Mouse (Mus musculus) layer of hippocampus, postnatal 10 days (tissue): Measurements from ENCODE around the gene Pbld2. TPM values are rescaled to one million over a fixed set of nuclear protein-coding genes. Genes with fewer than 3 reads are reported as not detected.

ENCODE experiments used
- DNase-seq, 2 experiments: peaks; one replicate each; pipeline ENCODE4 v3.0.0; 2021; ENCODE audit warnings: low spot score in 2 of 2
- long read RNA-seq: library from polyadenylated mRNA; stranded (forward); transcript quantifications from one replicate; pipeline ENCODE4 v2.0.0, GENCODE M21; 2023
- total RNA-seq, 2 experiments: library from RNA; stranded (reverse); gene quantifications; 2 replicates each; pipeline ENCODE4 v1.2.3; 2021

Gene Pbld2
- 1 to 10 TPM; 1.6 to 2.9 TPM for total RNA-seq
- long read RNA-seq, partial matches to known transcripts: 0 of 2 reads
- long read RNA-seq, other reads (novel, unspliced or antisense): 2 of 2 reads

- peak; percentile 98 to 99 for DNase-seq
Measured at GRCm38 (mm10) chr10:63023749-63024579, at the start of gene Pbld2, which contains the start of gene Hnrnph3. Pbld2 (plus strand) TSS chr10:63024315. Hnrnph3 (minus strand) TSS chr10:63024217.

GRCm38 (mm10) chr10:62979667-62980038 lies 44.5 kb upstream of the Pbld2 start:
- DNase-seq: no peak

- DNase-seq: peak; percentile 89 to 92
Measured at GRCm38 (mm10) chr10:62980039-62980954, 43.8 kb upstream of the Pbld2 start, which contains the start of gene Rufy2. Rufy2 (plus strand) TSS chr10:62980223.

GRCm38 (mm10) chr10:62984072-62984471 lies 40.0 kb upstream of the Pbld2 start:
- DNase-seq: no peak

- no peak for DNase-seq
Measured at GRCm38 (mm10) chr10:62984495-62984894, 39.6 kb upstream of the Pbld2 start.

GRCm38 (mm10) chr10:62987341-62987740 lies 36.8 kb upstream of the Pbld2 start:
- peak; percentile 44 to 51 for DNase-seq

- DNase-seq: no peak
Measured at GRCm38 (mm10) chr10:62990636-62991035, 33.5 kb upstream of the Pbld2 start.

GRCm38 (mm10) chr10:62993991-62994390 lies 30.1 kb upstream of the Pbld2 start:
- no peak for DNase-seq

GRCm38 (mm10) chr10:63000584-63000983 lies 23.5 kb upstream of the Pbld2 start:
- no peak for DNase-seq

- no peak for DNase-seq
Measured at GRCm38 (mm10) chr10:63003252-63003651, 20.9 kb upstream of the Pbld2 start.

- peak in 1 of 2 experiments; percentile 18 for DNase-seq
Measured at GRCm38 (mm10) chr10:63004556-63004955, 19.6 kb upstream of the Pbld2 start.

- DNase-seq: no peak
Measured at GRCm38 (mm10) chr10:63008193-63008592, 15.9 kb upstream of the Pbld2 start.

GRCm38 (mm10) chr10:63010268-63010667 lies 13.8 kb upstream of the Pbld2 start:
- DNase-seq: no peak

GRCm38 (mm10) chr10:63011556-63011955 lies 12.6 kb upstream of the Pbld2 start:
- DNase-seq: no peak

- DNase-seq: no peak
Measured at GRCm38 (mm10) chr10:63013476-63013875, 10.6 kb upstream of the Pbld2 start.

- DNase-seq: no peak
Measured at GRCm38 (mm10) chr10:63014168-63014567, 9.9 kb upstream of the Pbld2 start.

- no peak for DNase-seq
Measured at GRCm38 (mm10) chr10:63019304-63019703, 4.8 kb upstream of the Pbld2 start.

GRCm38 (mm10) chr10:63021702-63022101 lies 2.4 kb upstream of the Pbld2 start:
- DNase-seq: no peak

- peak in 1 of 2 experiments; percentile 17 for DNase-seq
Measured at GRCm38 (mm10) chr10:63022541-63023120, 1.5 kb upstream of the Pbld2 start.

- peak; percentile 74 to 81 for DNase-seq
Measured at GRCm38 (mm10) chr10:63023121-63023748, 880 bp upstream of the Pbld2 start.

- peak; percentile 61 to 71 for DNase-seq
Measured at GRCm38 (mm10) chr10:63024580-63024910, 430 bp downstream of the Pbld2 start.
